Mouse (Mus musculus): ENCODE results near the gene Ints6. TPM values are rescaled to one million over a fixed set of nuclear protein-coding genes. Genes with fewer than 3 reads are reported as not detected.

Ints6 gene
- polyA plus RNA-seq (2014; fragmentation: Illumina TruSeq; extraction: RNeasy Lipid Tissue Mini Kit (QIAGEN cat#74804); ENCODE audit: low read depth, low replicate concordance): 72.4 TPM

DNA sequence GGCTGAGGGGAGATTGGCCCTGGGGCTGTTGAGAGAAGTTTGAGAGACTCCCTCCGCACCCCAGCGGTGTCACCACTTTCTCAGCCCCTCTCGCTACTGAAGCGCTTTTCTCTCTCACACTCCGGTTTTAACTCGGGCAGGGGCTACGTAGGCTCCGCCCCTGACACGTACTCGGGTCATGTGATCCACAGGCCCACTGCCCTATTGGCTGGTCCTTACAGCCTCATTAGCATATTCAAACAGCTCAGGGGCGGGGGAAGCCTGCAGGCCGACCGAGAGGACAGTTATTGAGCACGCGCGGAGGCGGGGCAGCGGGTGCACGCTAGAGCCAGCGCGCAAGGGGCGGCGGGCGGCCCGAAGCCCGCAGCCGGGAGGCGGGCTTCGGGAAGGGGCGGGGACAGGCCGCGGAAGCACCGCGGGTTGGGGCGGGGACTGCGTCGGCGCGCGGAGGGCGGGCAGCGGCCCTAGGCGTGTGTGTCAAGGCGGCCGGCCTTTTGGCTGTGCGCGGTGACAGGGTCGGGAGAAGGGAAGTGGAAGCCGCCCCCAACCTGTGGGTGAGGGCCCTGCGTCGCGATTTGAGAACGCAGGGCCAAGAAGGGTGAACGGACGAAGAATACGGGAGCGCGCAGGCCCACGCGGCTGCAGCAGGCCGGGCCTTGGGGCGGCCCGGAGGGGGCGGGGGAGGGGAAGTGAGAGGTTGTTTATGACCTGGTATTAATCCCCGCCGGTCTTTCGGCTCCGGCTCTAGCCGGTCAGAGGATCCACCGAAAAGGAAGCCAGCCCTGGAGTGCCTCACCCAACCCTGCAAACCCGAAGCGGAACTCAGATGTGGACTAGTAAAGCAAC, at the start of gene Ints6:
Gene Ints6 (minus strand): TSS at position 134 of the 846 bp plus-strand sequence.

DNA sequence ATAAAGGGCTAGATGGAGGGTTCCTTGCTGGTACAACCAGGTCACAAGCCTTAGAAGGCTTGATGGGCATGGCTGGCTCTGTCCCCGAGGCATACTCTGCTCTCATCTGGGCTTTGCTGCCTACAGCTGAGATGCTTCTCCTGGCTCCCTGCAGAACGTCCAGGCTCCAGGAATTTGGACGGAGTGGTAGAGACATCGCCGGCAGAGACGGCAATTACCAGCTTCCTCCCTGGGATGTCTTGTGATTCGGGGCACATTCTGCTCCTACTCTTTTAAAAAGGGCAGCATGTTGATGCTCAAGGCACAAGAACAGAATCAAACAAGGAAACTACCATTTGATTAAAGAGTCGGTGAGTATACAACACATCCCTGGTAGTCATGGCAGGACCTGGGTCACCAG, 97.6 kb downstream of the Ints6 start, which contains the start of gene Serpine3:
Gene Serpine3 (plus strand): TSS at position 301 of the 400 bp plus-strand sequence.

Other genes starting within 250 kb of the Ints6 start
- 9.8 TPM for gene Fam124a, start 205.4 kb downstream of the Ints6 start, polyA plus RNA-seq (2014; fragmentation: Illumina TruSeq; extraction: RNeasy Lipid Tissue Mini Kit (QIAGEN cat#74804); ENCODE audit: low read depth, low replicate concordance)
- not detected for gene Gm4131, start 194.2 kb downstream of the Ints6 start, polyA plus RNA-seq (2014; fragmentation: Illumina TruSeq; extraction: RNeasy Lipid Tissue Mini Kit (QIAGEN cat#74804); ENCODE audit: low read depth, low replicate concordance)
- not detected for gene Serpine3, start 97.5 kb downstream of the Ints6 start, polyA plus RNA-seq (2014; fragmentation: Illumina TruSeq; extraction: RNeasy Lipid Tissue Mini Kit (QIAGEN cat#74804); ENCODE audit: low read depth, low replicate concordance)
- 11.7 TPM for gene Wdfy2, start 76.5 kb upstream of the Ints6 start, polyA plus RNA-seq (2014; fragmentation: Illumina TruSeq; extraction: RNeasy Lipid Tissue Mini Kit (QIAGEN cat#74804); ENCODE audit: low read depth, low replicate concordance)
- not detected for gene Defb48, start 223.3 kb upstream of the Ints6 start, polyA plus RNA-seq (2014; fragmentation: Illumina TruSeq; extraction: RNeasy Lipid Tissue Mini Kit (QIAGEN cat#74804); ENCODE audit: low read depth, low replicate concordance)
- gene Defb47, start 236.9 kb upstream of the Ints6 start, polyA plus RNA-seq (2014; fragmentation: Illumina TruSeq; extraction: RNeasy Lipid Tissue Mini Kit (QIAGEN cat#74804); ENCODE audit: low read depth, low replicate concordance): not detected

All from sigmoid colon, adult 10 weeks (tissue).